Mouse (Mus musculus) bone marrow, adult 2 months (tissue): ENCODE data around the gene Bex1. TPM values are rescaled to one million over a fixed set of nuclear protein-coding genes. Genes with fewer than 3 reads are reported as not detected.
A peak's percentile ranks its signal among the peaks of the same experiment; 100 is the strongest.

Experiments used
- H3K27ac ChIP-seq: fragments of 200-500 bp; 2 replicates; pipeline ENCODE4 v1.5.1; 2012; ENCODE audit warnings: low read depth, mild to moderate bottlenecking, control low read depth, inconsistent platforms, low read length; ENCODE audit not compliant: control insufficient read depth, poor library complexity, insufficient read depth
- H3K4me1 ChIP-seq: fragments of 200-500 bp; 2 replicates; pipeline ENCODE4 v1.6.1; 2011; ENCODE audit warnings: low read length; ENCODE audit not compliant: control insufficient read depth, insufficient read depth
- H3K4me3 ChIP-seq: fragments of 200-500 bp; replicated peaks from 2 replicates; pipeline ENCODE3; 2011; ENCODE audit warnings: mild to moderate bottlenecking, low read depth, low read length, control low read depth; ENCODE audit not compliant: control insufficient read depth
- CTCF ChIP-seq: fragments of 200-500 bp; IDR thresholded peaks from 2 replicates; pipeline ENCODE4 v1.5.1; 2011; ENCODE audit warnings: low read length, control low read depth; ENCODE audit not compliant: control insufficient read depth, insufficient read depth
- POLR2A ChIP-seq: fragments of 200-500 bp; IDR thresholded peaks from 2 replicates; pipeline ENCODE4 v1.6.1; 2011; ENCODE audit warnings: low read depth, mild to moderate bottlenecking, control low read depth, low read length, borderline replicate concordance; ENCODE audit not compliant: control insufficient read depth
- WGBS: fragments of 180-500 bp; shearing (Covaris S2); methylation state at CpG from one replicate; pipeline ENCODE4 v1.1.7; 2018; 5-methylcytosine and 5-hydroxymethylcytosine counted together
- polyA plus RNA-seq: library from polyadenylated mRNA; stranded (reverse); fragments of >200 nt; gene quantifications from 2 replicates; pipeline ENCODE4 v1.2.4, GENCODE M21; 2011; ENCODE audit warnings: low replicate concordance; ENCODE audit not compliant: missing spikeins, insufficient read depth, insufficient read length

Gene Bex1
- polyA plus RNA-seq, 1 experiment, result 47.6 TPM

- H3K4me3 ChIP-seq, result no peak overlapping the region
- no peaks in the 10 kb centered on the region for H3K4me1 ChIP-seq
- no peak for TF ChIP-seq POLR2A
- no peak for TF ChIP-seq CTCF
- WGBS, result 70% methylated on average over 16 of the region's 16 CpGs
- no peak overlapping the region for H3K27ac ChIP-seq
These were observed 19.9 kb downstream of the Bex1 start for GRCm38 (mm10) chrX:136195193-136195944.

GRCm38 (mm10) chrX:136183107-136183506 lies 32.2 kb downstream of the Bex1 start:
- H3K4me1 ChIP-seq, result no peaks in the 10 kb centered on the region
- 71% methylated on average over 1 of the region's 1 CpGs for WGBS
- TF ChIP-seq POLR2A (no peak), CTCF (no peak)
- no peak overlapping the region for H3K4me3 ChIP-seq
- H3K27ac ChIP-seq, result no peak overlapping the region

GRCm38 (mm10) chrX:136180897-136181553 lies 34.3 kb downstream of the Bex1 start:
- Histone ChIP-seq H3K4me3 (no peak overlapping the region), H3K4me1 (no peaks in the 10 kb centered on the region), H3K27ac (no peak overlapping the region)
- 24% methylated on average over 11 of the region's 11 CpGs for WGBS
- TF ChIP-seq POLR2A (no peak), CTCF (no peak)

- Histone ChIP-seq H3K4me3 (no peak overlapping the region), H3K4me1 (no peaks in the 10 kb centered on the region; the same call in 1 of the 2 replicates), H3K27ac (no peak overlapping the region)
- WGBS, result 31% methylated on average over 10 of the region's 10 CpGs
- no peak for TF ChIP-seq POLR2A
- no peak for TF ChIP-seq CTCF
These were observed 42.5 kb downstream of the Bex1 start for GRCm38 (mm10) chrX:136172786-136173185.

- H3K27ac ChIP-seq, result no peak within 1 kb of the TSS
- H3K4me3 ChIP-seq, result peak within 1 kb of the TSS; percentile 70
- 12% methylated on average over 10 of the region's 10 CpGs for WGBS
- TF ChIP-seq POLR2A (no peak), CTCF (no peak)
- H3K4me1 ChIP-seq, result no peaks in the 10 kb centered on the region; the same call in 1 of the 2 replicates
These were observed 43.2 kb downstream of the Bex1 start, which contains the start of gene Tceal8 for GRCm38 (mm10) chrX:136172118-136172551. TSS of gene Tceal8 (minus strand) at chrX:136172342.

- no peak overlapping the region for H3K27ac ChIP-seq
- 10% methylated on average over 24 of the region's 24 CpGs for WGBS
- no peaks in the 10 kb centered on the region; the same call in 1 of the 2 replicates for H3K4me1 ChIP-seq
- H3K4me3 ChIP-seq, result peak overlapping the region; percentile 70
- no peak for TF ChIP-seq CTCF
- no peak for TF ChIP-seq POLR2A
These were observed 43.9 kb downstream of the Bex1 start for GRCm38 (mm10) chrX:136171189-136172117.

GRCm38 (mm10) chrX:136170625-136171024 lies 44.7 kb downstream of the Bex1 start:
- H3K27ac ChIP-seq, result no peak overlapping the region
- no peak for TF ChIP-seq POLR2A
- TF ChIP-seq CTCF, result no peak
- WGBS, result 75% methylated on average over 10 of the region's 10 CpGs
- H3K4me3 ChIP-seq, result no peak overlapping the region
- no peaks in the 10 kb centered on the region; the same call in 1 of the 2 replicates for H3K4me1 ChIP-seq

Other genes starting within 250 kb of the Bex1 start
- gene Arxes2, start 221.7 kb downstream of the Bex1 start, polyA plus RNA-seq, result 0.84 and 1.00 TPM in 2 replicates
- 1.9 TPM in 1 of 2 replicates, not detected in the other for gene Arxes1, start 182.1 kb downstream of the Bex1 start, polyA plus RNA-seq
- gene Bex2, start 147.3 kb downstream of the Bex1 start, polyA plus RNA-seq, result 5.6 TPM in 1 of 2 replicates, not detected in the other
- gene Nxf3, start 130.3 kb downstream of the Bex1 start, polyA plus RNA-seq, result 0.65 TPM in 1 of 2 replicates, not detected in the other
- gene Bex4, start 76.5 kb downstream of the Bex1 start, polyA plus RNA-seq, result 15.6 and 15.8 TPM in 2 replicates
- gene Tceal8, start 43.2 kb downstream of the Bex1 start, polyA plus RNA-seq, result 36.6 and 47.6 TPM in 2 replicates
- gene Tceal5, start 11.6 kb downstream of the Bex1 start, polyA plus RNA-seq, result not detected in 2 replicates
- gene Tceal7, start 734 bp downstream of the Bex1 start, polyA plus RNA-seq, result not detected in 2 replicates
- 40.1 and 55.8 TPM in 2 replicates for gene Tceal9, start 29.6 kb upstream of the Bex1 start, polyA plus RNA-seq
- 53.3 and 68.7 TPM in 2 replicates for gene Bex3, start 54.7 kb upstream of the Bex1 start, polyA plus RNA-seq